Mouse (Mus musculus) lung, postnatal 4 days (tissue): ENCODE measurements around the gene Nedd9.

ENCODE experiments used
- DNase-seq, 2 experiments: peaks; one replicate each; pipeline ENCODE4 v3.0.0; 2021

Gene Nedd9

DNA sequence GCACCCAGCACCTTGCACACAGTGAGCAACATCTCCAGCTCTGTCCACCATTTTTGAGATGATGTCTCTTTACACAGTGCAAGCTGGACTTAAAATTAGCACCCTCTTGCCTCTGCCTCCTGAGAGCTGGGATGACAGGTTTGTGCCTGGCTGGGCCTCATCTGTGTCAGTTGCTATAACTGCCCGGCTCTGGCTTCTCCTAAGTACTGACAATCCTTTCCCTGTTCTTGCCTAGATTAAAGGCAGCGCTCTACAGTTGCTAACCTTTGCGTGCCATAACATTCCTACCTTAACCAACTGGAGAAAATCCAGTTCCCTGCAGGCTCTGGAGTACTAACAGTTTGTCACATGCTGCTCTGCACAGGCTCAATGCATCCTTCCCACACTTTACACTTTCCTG lies 77.9 kb downstream of the Nedd9 start:
- no peak for DNase-seq

DNA sequence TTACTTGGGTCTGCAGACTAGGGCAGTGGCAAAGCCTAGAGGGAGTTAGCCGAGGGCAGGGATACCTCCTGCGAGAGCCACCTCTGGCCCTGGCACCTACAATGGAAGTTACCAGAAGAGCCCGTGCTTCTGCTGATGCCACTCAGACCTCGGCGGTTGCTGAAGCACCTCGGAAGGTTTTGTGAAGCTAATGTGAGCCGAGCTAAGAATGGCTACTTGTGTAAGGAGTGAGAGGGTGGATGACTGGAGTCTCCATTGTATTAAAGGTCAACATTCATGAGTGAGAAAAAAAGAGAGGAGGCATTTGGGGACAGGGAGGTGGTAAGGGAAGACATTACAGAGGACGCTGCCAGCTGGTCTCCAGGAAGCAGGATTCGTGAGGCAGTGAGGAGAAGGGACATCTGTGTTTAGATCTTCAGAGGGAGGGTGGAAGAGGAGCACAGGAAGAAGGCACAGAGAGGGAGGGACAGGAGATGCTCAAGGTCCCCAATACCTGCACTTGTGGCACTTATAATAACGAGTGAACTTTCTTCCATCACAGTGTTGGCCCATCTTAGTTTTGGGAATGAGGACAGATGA lies 78.7 kb downstream of the Nedd9 start:
- DNase-seq, result no peak

- no peak for DNase-seq
Measured at GRCm38 (mm10) chr13:41405009-41405408, 82.2 kb downstream of the Nedd9 start.

- peak; percentile 49 to 66 for DNase-seq
Measured at GRCm38 (mm10) chr13:41403838-41404237, 83.3 kb downstream of the Nedd9 start.

GRCm38 (mm10) chr13:41402441-41403003 lies 84.6 kb downstream of the Nedd9 start:
- DNase-seq, result no peak

DNA sequence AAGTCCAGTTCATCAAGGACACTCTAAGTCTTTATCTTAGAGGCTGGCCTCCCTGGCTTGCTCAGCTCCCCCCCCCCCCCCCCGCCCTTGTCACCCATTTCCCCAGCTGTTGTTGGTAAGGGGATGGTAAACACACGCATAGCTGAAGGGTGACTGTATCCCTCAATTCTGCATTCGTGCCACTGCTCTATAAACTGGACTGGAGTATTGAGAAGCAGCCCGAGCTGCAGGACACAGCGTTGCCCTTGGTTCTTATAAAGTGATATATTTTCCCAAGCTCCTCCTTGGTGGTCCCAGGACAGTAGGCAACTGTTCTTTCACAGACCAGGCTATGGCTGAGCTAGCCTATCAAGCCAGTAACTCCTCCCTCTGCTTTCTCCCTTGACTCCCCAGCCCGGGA lies 85.4 kb downstream of the Nedd9 start:
- DNase-seq, result no peak

DNA sequence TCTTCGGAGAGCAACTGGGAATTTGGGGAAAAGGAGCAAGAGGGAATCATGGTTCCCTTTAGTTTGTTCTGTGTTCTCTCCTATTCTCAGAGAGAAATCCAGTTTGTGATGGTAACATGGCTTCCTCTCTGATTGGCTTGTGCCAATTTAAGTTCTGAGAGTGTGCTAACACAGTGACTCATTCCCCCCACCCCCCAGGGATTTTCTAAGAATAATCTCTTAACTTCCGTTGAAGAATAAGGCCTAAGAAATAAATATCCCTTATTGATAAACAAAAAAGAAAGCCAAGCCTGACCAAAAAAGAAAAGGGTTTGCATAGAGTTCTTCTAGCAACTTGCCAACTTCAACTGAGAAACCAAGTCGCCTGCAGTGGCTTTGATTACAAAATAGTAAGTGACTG lies 86.9 kb downstream of the Nedd9 start:
- DNase-seq, result no peak

GRCm38 (mm10) chr13:41392191-41392590 lies 95.0 kb downstream of the Nedd9 start:
- DNase-seq, result peak; percentile 17 to 46

GRCm38 (mm10) chr13:41390698-41391097 lies 96.5 kb downstream of the Nedd9 start:
- no peak for DNase-seq

- DNase-seq, result peak; percentile 46 to 54
Measured at GRCm38 (mm10) chr13:41386581-41386980, 100.6 kb downstream of the Nedd9 start.

DNA sequence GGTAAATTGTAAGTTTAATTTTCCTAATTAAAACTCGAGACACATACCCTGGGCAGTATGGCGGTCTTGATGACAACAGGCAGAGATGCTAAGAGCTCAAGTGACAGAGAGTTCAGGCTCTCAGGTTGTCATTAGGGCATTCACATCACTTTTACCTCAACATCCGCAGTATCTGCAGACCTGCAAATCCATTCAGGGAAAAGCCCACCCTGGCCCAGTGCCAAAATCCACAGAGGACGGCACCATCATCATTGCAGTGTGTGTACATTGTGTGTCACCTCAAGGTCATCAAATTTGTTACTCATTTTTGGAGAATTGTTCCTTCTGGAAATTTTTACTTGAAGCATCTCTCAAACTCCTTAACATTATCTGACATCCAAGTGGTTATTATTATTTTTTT lies 102.3 kb downstream of the Nedd9 start:
- no peak for DNase-seq

- no peak for DNase-seq
Measured at GRCm38 (mm10) chr13:41382635-41383034, 104.5 kb downstream of the Nedd9 start.

- no peak for DNase-seq
Measured at GRCm38 (mm10) chr13:41381806-41382546, 105.2 kb downstream of the Nedd9 start.

DNA sequence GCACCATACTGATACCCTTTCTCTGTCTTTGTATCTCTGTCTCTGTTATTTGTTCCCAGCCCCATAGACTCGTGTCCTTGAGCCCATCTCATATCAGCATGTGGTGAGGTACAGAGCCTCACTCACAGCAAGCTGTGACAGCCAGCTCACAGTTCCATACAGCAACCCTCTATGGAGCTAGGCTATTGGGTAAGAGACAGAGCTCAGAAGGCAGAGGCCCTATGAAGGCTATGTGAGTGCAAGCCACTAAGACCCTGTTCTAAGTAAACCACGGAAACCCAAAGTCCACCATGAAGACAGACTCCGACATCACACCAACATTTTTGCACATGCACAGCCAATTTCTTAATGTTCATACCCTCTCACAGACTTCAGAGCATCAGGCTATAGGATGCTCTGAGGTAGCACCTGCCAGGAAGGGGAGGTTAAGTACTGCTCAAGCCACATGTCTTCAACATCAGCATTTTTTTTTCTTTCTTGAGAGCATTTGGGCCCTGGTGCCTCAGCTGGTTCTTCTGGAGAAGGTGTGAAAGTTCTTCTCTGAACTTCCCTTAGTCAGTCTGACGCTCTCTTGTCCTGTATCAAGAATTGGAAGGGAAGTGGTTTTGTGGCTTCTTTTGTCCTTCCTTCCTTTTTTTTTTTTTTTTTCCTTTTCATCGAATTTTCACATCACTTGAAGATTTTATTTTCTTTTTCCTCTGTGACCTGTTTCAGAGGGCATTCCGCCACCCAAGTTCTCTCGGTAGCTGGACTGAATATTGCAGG lies 105.9 kb downstream of the Nedd9 start:
- DNase-seq, result no peak

GRCm38 (mm10) chr13:41379951-41380465 lies 107.2 kb downstream of the Nedd9 start:
- no peak for DNase-seq

DNA sequence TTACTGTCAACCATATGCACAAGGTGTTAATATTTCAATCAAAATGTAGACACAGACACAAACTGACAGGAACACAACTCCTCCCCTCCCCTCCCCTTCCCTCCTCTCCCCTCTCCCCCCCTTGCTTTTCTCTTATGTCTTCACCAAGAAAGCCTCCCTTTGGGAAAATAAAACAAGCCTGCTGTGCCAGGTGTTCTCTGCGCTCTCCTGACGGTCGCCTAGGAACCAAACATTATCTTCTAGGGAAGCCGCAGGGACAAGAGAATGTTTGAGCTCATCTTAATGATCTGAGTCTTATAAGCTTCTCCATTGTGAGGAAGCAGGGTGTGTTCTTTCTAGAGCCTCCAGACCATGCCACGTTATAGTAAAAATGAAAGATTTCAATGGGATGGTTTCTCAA lies 108.7 kb downstream of the Nedd9 start:
- no peak for DNase-seq

- DNase-seq, result no peak
Measured at GRCm38 (mm10) chr13:41377856-41378255, 109.3 kb downstream of the Nedd9 start.

- DNase-seq, result no peak
Measured at GRCm38 (mm10) chr13:41377011-41377431, 110.1 kb downstream of the Nedd9 start.

GRCm38 (mm10) chr13:41376111-41376510 lies 111.1 kb downstream of the Nedd9 start:
- DNase-seq, result no peak

DNA sequence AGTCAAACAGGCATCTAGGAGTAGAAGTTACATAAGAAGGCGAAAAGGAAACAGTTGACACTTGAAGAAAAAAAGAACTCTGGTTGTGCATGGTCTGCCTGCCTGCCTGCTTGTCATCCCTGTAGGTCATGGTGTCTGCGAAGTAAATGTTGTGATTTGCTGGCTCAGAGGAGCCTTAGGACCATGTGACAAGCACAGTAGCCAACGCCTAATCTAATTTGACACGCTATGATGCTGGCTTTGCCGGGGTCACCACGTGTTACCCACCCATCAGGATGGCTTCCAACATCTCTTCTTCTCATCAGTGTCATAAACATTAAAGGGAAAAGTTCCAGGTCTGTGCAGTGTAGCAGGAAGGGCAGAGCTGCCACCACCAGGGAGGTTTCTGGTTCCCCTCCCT lies 111.5 kb downstream of the Nedd9 start:
- DNase-seq, result no peak

DNA sequence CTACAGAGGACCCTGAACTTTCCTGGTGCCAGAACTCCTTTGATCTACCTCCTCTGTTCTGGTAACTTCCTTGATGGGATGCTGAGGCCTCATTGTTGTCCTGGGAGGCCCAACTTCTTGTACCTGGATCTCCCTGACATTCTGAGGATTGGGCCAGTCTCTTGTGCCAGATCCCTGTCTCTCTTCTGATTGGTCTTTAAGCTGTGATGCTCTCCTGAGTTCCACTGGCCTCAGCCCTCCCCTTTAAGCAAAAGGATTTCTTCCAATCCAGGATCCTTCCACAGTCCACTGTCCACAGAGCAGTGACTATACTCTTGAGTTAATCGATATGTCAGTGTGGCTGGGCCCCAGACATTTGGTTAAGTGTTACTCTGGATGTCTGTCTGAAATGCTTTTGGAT lies 112.3 kb downstream of the Nedd9 start:
- DNase-seq, result no peak

DNA sequence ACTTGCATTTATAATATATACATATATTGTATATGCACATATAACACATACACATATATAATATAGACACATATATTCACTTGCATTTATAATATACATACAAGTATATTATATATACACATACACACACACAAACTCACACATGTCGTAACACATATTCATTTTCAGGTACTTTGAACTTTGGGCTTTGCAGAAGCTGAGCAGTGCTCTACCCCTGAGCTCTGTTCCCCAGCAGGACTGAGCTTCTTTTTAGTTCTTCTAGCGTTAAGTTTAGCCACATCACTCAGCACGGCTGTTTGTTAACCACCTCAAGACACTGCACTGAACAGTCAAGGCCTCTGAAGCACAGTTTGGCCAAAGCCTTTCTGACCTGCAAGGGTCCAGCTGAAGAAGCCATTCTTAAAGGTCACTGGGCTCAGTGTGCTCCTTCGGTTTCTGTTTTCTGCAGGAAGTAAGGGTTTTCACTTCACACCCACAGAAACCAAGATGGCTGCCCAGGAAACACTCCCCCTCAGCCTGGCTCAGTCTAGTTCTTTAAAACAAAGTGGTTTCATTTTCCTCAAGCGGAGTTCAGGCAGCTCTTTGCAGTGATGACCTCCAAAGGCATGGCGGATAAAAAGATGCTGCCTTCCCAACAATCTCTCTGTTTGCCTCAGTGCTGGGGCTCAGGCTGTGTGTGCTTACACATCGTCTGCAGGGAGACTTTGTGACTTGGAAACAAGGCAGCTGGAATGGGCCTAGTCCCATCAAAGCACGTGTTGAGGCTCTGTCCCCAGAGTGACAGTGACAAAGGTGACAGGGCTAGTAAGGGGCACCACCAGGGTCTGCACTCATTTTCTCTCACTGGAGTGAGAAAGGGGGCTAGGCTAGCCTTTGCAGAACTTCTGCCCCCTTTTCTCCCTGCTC lies 114.4 kb downstream of the Nedd9 start:
- peak in 1 of 2 experiments; percentile 42 for DNase-seq
